Mouse (Mus musculus) intestine, embryonic 14.5 days (tissue): ENCODE measurements around the gene A530016L24Rik. TPM values are rescaled to one million over a fixed set of nuclear protein-coding genes. Genes with fewer than 3 reads are reported as not detected.

Experiments used
- ATAC-seq: fragments of 200-750 bp; cut with Nextera tagmentation; replicated peaks from 2 replicates; pipeline ENCODE4 v1.8.0; 2017; ENCODE audit warnings: low read depth, moderate number of reproducible peaks, moderate TSS enrichment, moderate library complexity; ENCODE audit not compliant: low FRiP score, low TSS enrichment
- DNase-seq: peaks from one replicate; pipeline ENCODE4 v3.0.0-alpha.2; 2018; ENCODE audit warnings: low spot score
- H3K27ac ChIP-seq: fragments of 300-500 bp; sonication (generic); 2 replicates; pipeline ENCODE4 v1.5.1; 2014; ENCODE audit warnings: low read depth, mild to moderate bottlenecking, control low read depth
- H3K27me3 ChIP-seq: fragments of 300-500 bp; sonication (generic); replicated peaks from 2 replicates; pipeline ENCODE4 v1.6.1; 2014; ENCODE audit warnings: low read length, control low read depth; ENCODE audit not compliant: control insufficient read depth, insufficient read depth
- H3K36me3 ChIP-seq: fragments of 300-500 bp; sonication (generic); 2 replicates; pipeline ENCODE4 v1.6.1; 2014; ENCODE audit warnings: low read length, control low read depth; ENCODE audit not compliant: control insufficient read depth, insufficient read depth
- H3K4me1 ChIP-seq: fragments of 300-500 bp; sonication (generic); replicated peaks from 2 replicates; pipeline ENCODE4 v1.6.1; 2014; ENCODE audit warnings: low read length, control low read depth, mixed read lengths; ENCODE audit not compliant: control insufficient read depth, insufficient read depth
- H3K4me2 ChIP-seq: fragments of 300-500 bp; sonication (generic); 2 replicates; pipeline ENCODE4 v1.6.1; 2014; ENCODE audit warnings: low read length
- H3K4me3 ChIP-seq: fragments of 300-500 bp; sonication (generic); 2 replicates; pipeline ENCODE4 v1.5.1; 2014; ENCODE audit warnings: low read depth, low read length, control low read depth, mixed read lengths
- H3K9ac ChIP-seq: fragments of 300-500 bp; sonication (generic); 2 replicates; pipeline ENCODE4 v1.6.1; 2014; ENCODE audit warnings: mild to moderate bottlenecking, low read length
- H3K9me3 ChIP-seq: fragments of 300-500 bp; sonication (generic); 2 replicates; pipeline ENCODE4 v1.6.1; 2016; ENCODE audit warnings: low read length, control low read depth; ENCODE audit not compliant: control insufficient read depth
- WGBS: fragments of 180-500 bp; shearing (Covaris S2); extraction: QIAGEN DNeasy Blood & Tissue Kit; methylation state at CpG from one replicate; pipeline ENCODE4 v1.1.7; 2014; 5-methylcytosine and 5-hydroxymethylcytosine counted together
- polyA plus RNA-seq: library from polyadenylated mRNA; unstranded; fragments of >200 nt; fragmentation: Nextera tagmentation; extraction: Ambion mirVana; gene quantifications from 2 replicates; pipeline ENCODE4 v1.2.1, GENCODE M21; 2014

Gene A530016L24Rik
- polyA plus RNA-seq, 1 experiment from 2014 or later: 0.41 TPM

GRCm38 (mm10) chr12:112544946-112545701 lies 55.9 kb downstream of the A530016L24Rik start:
- no peak overlapping the region for H3K4me2 ChIP-seq
- H3K9ac ChIP-seq: no peak overlapping the region
- ATAC-seq: no peak
- no peaks in the 10 kb centered on the region for H3K27me3 ChIP-seq
- 0 out of 2 replicates have a peak, but pooled peaks cover 6% of the 10 kb centered on the region for H3K4me1 ChIP-seq
- no peaks in the 10 kb centered on the region for H3K36me3 ChIP-seq
- DNase-seq: no peak
- WGBS: 37% methylated on average over 12 of the region's 12 CpGs
- H3K9me3 ChIP-seq: no peaks in the 10 kb centered on the region
- H3K4me3 ChIP-seq: no peak overlapping the region
- H3K27ac ChIP-seq: no peak overlapping the region

- ATAC-seq (no peak), DNase-seq (no peak)
- Histone ChIP-seq H3K27me3 (no peaks in the 10 kb centered on the region), H3K27ac (no peak overlapping the region), H3K36me3 (no peaks in the 10 kb centered on the region), H3K9ac (no peak overlapping the region), H3K4me3 (no peak overlapping the region), H3K4me2 (no peak overlapping the region), H3K4me1 (0 out of 2 replicates have a peak, but pooled peaks cover 6% of the 10 kb centered on the region), H3K9me3 (no peaks in the 10 kb centered on the region)
- 96% methylated on average over 8 of the region's 8 CpGs for WGBS
Measured at GRCm38 (mm10) chr12:112546110-112546509, 56.9 kb downstream of the A530016L24Rik start.

DNA sequence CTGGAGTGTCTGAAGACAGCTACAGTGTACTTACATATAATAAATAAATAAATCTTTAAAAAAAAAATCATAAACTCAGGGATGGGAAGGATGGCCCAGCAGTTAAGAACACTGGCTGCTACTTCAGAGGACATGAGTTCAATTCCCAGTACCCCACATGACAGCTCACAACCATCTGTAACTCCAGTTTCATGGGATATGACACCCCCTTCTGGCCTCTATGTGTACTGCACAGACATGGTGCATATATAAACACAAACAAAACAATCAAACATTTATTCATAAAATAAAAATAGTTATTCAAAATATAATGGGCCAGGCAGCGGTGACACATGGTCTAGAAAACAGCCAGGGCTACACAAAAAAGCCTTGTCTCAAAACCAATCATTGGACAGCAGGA lies 60.0 kb downstream of the A530016L24Rik start:
- H3K9me3 ChIP-seq: no peaks in the 10 kb centered on the region
- H3K27ac ChIP-seq: no peak overlapping the region
- H3K36me3 ChIP-seq: no peaks in the 10 kb centered on the region
- H3K27me3 ChIP-seq: no peaks in the 10 kb centered on the region
- no peak overlapping the region for H3K4me3 ChIP-seq
- 0 out of 2 replicates have a peak, but pooled peaks cover 4% of the 10 kb centered on the region for H3K4me1 ChIP-seq
- ATAC-seq (no peak), DNase-seq (no peak)
- H3K4me2 ChIP-seq: no peak overlapping the region
- H3K9ac ChIP-seq: no peak overlapping the region
- WGBS: 95% methylated on average over 1 of the region's 1 CpGs

Other genes starting within 250 kb of the A530016L24Rik start
- gene Tmem179, start 27.3 kb downstream of the A530016L24Rik start, polyA plus RNA-seq: 3.1 and 3.3 TPM in 2 replicates
- gene Inf2, start 99.3 kb downstream of the A530016L24Rik start, polyA plus RNA-seq: 4.3 and 4.6 TPM in 2 replicates
- gene Adssl1, start 130.6 kb downstream of the A530016L24Rik start, polyA plus RNA-seq: 1.8 and 2.0 TPM in 2 replicates
- 315 and 324 TPM in 2 replicates for gene Siva1, start 155.2 kb downstream of the A530016L24Rik start, polyA plus RNA-seq
- 56.2 and 58.8 TPM in 2 replicates for gene Akt1, start 185.4 kb downstream of the A530016L24Rik start, polyA plus RNA-seq
- gene Zbtb42, start 189.4 kb downstream of the A530016L24Rik start, polyA plus RNA-seq: 9.4 and 9.8 TPM in 2 replicates
- 15.9 and 18.3 TPM in 2 replicates for gene Cep170b, start 231.0 kb downstream of the A530016L24Rik start, polyA plus RNA-seq